Mouse (Mus musculus): Measurements from ENCODE around the gene Slc26a6.

GRCm38 (mm10) chr9:108953081-108953636 is 100.1 kb downstream of the Slc26a6 start, which contains the start of gene Col7a1:
- no peak for TF ChIP-seq CTCF (IDR thresholded peaks at IDR 0.05; ENCODE audit: low read depth, low read length)
- TF ChIP-seq POLR2A (IDR thresholded peaks at IDR 0.05; ENCODE audit: borderline replicate concordance, low read depth, low read length), result no peak
